Mouse (Mus musculus) stomach, embryonic 15.5 days (tissue): ENCODE measurements around the gene Frmd6. TPM values are rescaled to one million over a fixed set of nuclear protein-coding genes. Genes with fewer than 3 reads are reported as not detected.

ENCODE experiments used
- ATAC-seq: fragments of 200-750 bp; cut with Nextera tagmentation; 2 replicates; pipeline ENCODE4 v1.8.0; 2017; ENCODE audit warnings: low read depth, moderate number of reproducible peaks, moderate TSS enrichment; ENCODE audit not compliant: insufficient read depth, low FRiP score
- H3K27ac ChIP-seq: fragments of 300-500 bp; sonication (generic); 2 replicates; pipeline ENCODE4 v1.5.1; 2015; ENCODE audit warnings: mild to moderate bottlenecking, inconsistent platforms
- H3K27me3 ChIP-seq: fragments of 300-500 bp; sonication (generic); replicated peaks from 2 replicates; pipeline ENCODE4 v1.6.1; 2015; ENCODE audit warnings: inconsistent platforms
- H3K36me3 ChIP-seq: fragments of 300-500 bp; sonication (generic); 2 replicates; pipeline ENCODE4 v1.6.1; 2015; ENCODE audit warnings: inconsistent platforms
- H3K4me1 ChIP-seq: fragments of 300-500 bp; sonication (generic); 2 replicates; pipeline ENCODE4 v1.6.1; 2015; ENCODE audit warnings: inconsistent platforms
- H3K4me2 ChIP-seq: fragments of 300-500 bp; sonication (generic); 2 replicates; pipeline ENCODE4 v1.6.1; 2015; ENCODE audit warnings: mild to moderate bottlenecking, inconsistent platforms
- H3K4me3 ChIP-seq: fragments of 300-500 bp; sonication (generic); replicated peaks from 2 replicates; pipeline ENCODE4 v1.5.1; 2015; ENCODE audit warnings: inconsistent platforms
- H3K9ac ChIP-seq: fragments of 300-500 bp; sonication (generic); 2 replicates; pipeline ENCODE4 v1.6.1; 2015; ENCODE audit warnings: inconsistent platforms
- H3K9me3 ChIP-seq: fragments of 300-500 bp; sonication (generic); 2 replicates; pipeline ENCODE4 v1.6.1; 2016; ENCODE audit warnings: inconsistent platforms
- WGBS: fragments of 180-500 bp; shearing (Covaris S2); methylation state at CpG from one replicate; pipeline ENCODE4 v1.1.7; 2015; 5-methylcytosine and 5-hydroxymethylcytosine counted together
- polyA plus RNA-seq: library from polyadenylated mRNA; unstranded; fragments of >200 nt; fragmentation: Nextera tagmentation; extraction: Ambion mirVana; gene quantifications from 2 replicates; pipeline ENCODE4 v1.2.1, GENCODE M21; 2015

Frmd6 gene
- polyA plus RNA-seq, 1 experiment from 2014 or later: 25.0 TPM

- Histone ChIP-seq H3K27ac (no peak overlapping the region), H3K36me3 (no peaks in the 10 kb centered on the region), H3K4me2 (no peak overlapping the region), H3K9me3 (no peaks in the 10 kb centered on the region), H3K4me1 (peaks cover 5% of the 10 kb centered on the region; the same call in 1 of the 2 replicates), H3K9ac (no peak overlapping the region), H3K27me3 (no peaks in the 10 kb centered on the region), H3K4me3 (no peak overlapping the region)
- ATAC-seq: no peak
- WGBS: 87% methylated on average over 3 of the region's 3 CpGs
Measured at GRCm38 (mm10) chr12:70833050-70833449, 7.7 kb downstream of the Frmd6 start.

GRCm38 (mm10) chr12:70834043-70834442 is 8.7 kb downstream of the Frmd6 start:
- Histone ChIP-seq H3K9me3 (no peaks in the 10 kb centered on the region), H3K4me2 (no peak overlapping the region), H3K27ac (no peak overlapping the region), H3K4me3 (no peak overlapping the region), H3K9ac (no peak overlapping the region), H3K4me1 (peaks cover 5% of the 10 kb centered on the region; the same call in 1 of the 2 replicates), H3K36me3 (no peaks in the 10 kb centered on the region), H3K27me3 (no peaks in the 10 kb centered on the region)
- WGBS: 74% methylated on average over 4 of the region's 4 CpGs
- no peak for ATAC-seq

GRCm38 (mm10) chr12:70835004-70835403 is 9.7 kb downstream of the Frmd6 start:
- no peaks in the 10 kb centered on the region for H3K36me3 ChIP-seq
- no peaks in the 10 kb centered on the region for H3K27me3 ChIP-seq
- H3K9ac ChIP-seq: no peak overlapping the region
- ATAC-seq: no peak
- peaks cover 5% of the 10 kb centered on the region; the same call in 1 of the 2 replicates for H3K4me1 ChIP-seq
- no peak overlapping the region for H3K27ac ChIP-seq
- H3K9me3 ChIP-seq: no peaks in the 10 kb centered on the region
- no peak overlapping the region for H3K4me3 ChIP-seq
- WGBS: 73% methylated on average over 5 of the region's 5 CpGs
- no peak overlapping the region for H3K4me2 ChIP-seq

- no peaks in the 10 kb centered on the region; the same call in 1 of the 2 replicates for H3K4me1 ChIP-seq
- ATAC-seq: no peak
- H3K27me3 ChIP-seq: no peaks in the 10 kb centered on the region
- H3K9me3 ChIP-seq: no peaks in the 10 kb centered on the region
- no peak overlapping the region for H3K27ac ChIP-seq
- H3K36me3 ChIP-seq: no peaks in the 10 kb centered on the region
- no peak overlapping the region for H3K4me3 ChIP-seq
- no peak overlapping the region for H3K9ac ChIP-seq
- H3K4me2 ChIP-seq: no peak overlapping the region
- 72% methylated on average over 12 of the region's 12 CpGs for whole genome bisulfite sequencing
Measured at GRCm38 (mm10) chr12:70837792-70838321, 12.5 kb downstream of the Frmd6 start.

GRCm38 (mm10) chr12:70845371-70845770 is 20.1 kb downstream of the Frmd6 start:
- H3K9ac ChIP-seq: no peak overlapping the region
- ATAC-seq: no peak
- H3K9me3 ChIP-seq: no peaks in the 10 kb centered on the region

GRCm38 (mm10) chr12:70849024-70849423 is 23.7 kb downstream of the Frmd6 start:
- WGBS: 89% methylated on average over 9 of the region's 9 CpGs
- ATAC-seq: peak; percentile 58; the same call in 1 of the 2 replicates
- Histone ChIP-seq H3K27ac (no peak overlapping the region), H3K9me3 (no peaks in the 10 kb centered on the region), H3K4me1 (peaks cover 9% of the 10 kb centered on the region; the same call in 1 of the 2 replicates), H3K4me2 (no peak overlapping the region), H3K36me3 (no peaks in the 10 kb centered on the region), H3K4me3 (no peak overlapping the region), H3K27me3 (no peaks in the 10 kb centered on the region), H3K9ac (no peak overlapping the region)

More at GRCm38 (mm10) chr12:70845371-70845770, 20.1 kb downstream of the Frmd6 start:
- H3K4me1 ChIP-seq: peaks cover 9% of the 10 kb centered on the region; the same call in 1 of the 2 replicates
- no peak overlapping the region for H3K27ac ChIP-seq
- H3K4me2 ChIP-seq: no peak overlapping the region
- H3K27me3 ChIP-seq: no peaks in the 10 kb centered on the region
- no peak overlapping the region for H3K4me3 ChIP-seq
- WGBS: 67% methylated on average over 2 of the region's 2 CpGs
- no peaks in the 10 kb centered on the region for H3K36me3 ChIP-seq

GRCm38 (mm10) chr12:70849517-70850291 is 24.4 kb downstream of the Frmd6 start:
- Histone ChIP-seq H3K4me1 (peaks cover 9% of the 10 kb centered on the region; the same call in 1 of the 2 replicates), H3K4me3 (no peak overlapping the region), H3K36me3 (no peaks in the 10 kb centered on the region), H3K27me3 (no peaks in the 10 kb centered on the region), H3K27ac (no peak overlapping the region), H3K9ac (no peak overlapping the region), H3K4me2 (no peak overlapping the region), H3K9me3 (no peaks in the 10 kb centered on the region)
- no peak for ATAC-seq
- WGBS: 74% methylated on average over 11 of the region's 11 CpGs

- WGBS: 52% methylated on average over 7 of the region's 7 CpGs
- Histone ChIP-seq H3K4me2 (no peak overlapping the region), H3K9ac (no peak overlapping the region), H3K27ac (no peak overlapping the region), H3K36me3 (no peaks in the 10 kb centered on the region), H3K9me3 (no peaks in the 10 kb centered on the region), H3K4me3 (no peak overlapping the region), H3K27me3 (no peaks in the 10 kb centered on the region), H3K4me1 (0 out of 2 replicates have a peak, but pooled peaks cover 9% of the 10 kb centered on the region)
- no peak for ATAC-seq
Measured at GRCm38 (mm10) chr12:70851342-70851960, 26.1 kb downstream of the Frmd6 start.

GRCm38 (mm10) chr12:70853026-70853425 is 27.7 kb downstream of the Frmd6 start:
- WGBS: 66% methylated on average over 6 of the region's 6 CpGs
- no peak overlapping the region for H3K9ac ChIP-seq

GRCm38 (mm10) chr12:70855678-70856077 is 30.4 kb downstream of the Frmd6 start:
- Histone ChIP-seq H3K27me3 (no peaks in the 10 kb centered on the region), H3K4me1 (no peaks in the 10 kb centered on the region), H3K4me2 (no peak overlapping the region), H3K9me3 (no peaks in the 10 kb centered on the region), H3K27ac (no peak overlapping the region), H3K4me3 (no peak overlapping the region), H3K36me3 (no peaks in the 10 kb centered on the region), H3K9ac (no peak overlapping the region)
- ATAC-seq: no peak
- WGBS: 70% methylated on average over 6 of the region's 6 CpGs

More at GRCm38 (mm10) chr12:70853026-70853425, 27.7 kb downstream of the Frmd6 start:
- Histone ChIP-seq H3K27ac (no peak overlapping the region), H3K27me3 (no peaks in the 10 kb centered on the region), H3K4me2 (no peak overlapping the region), H3K36me3 (no peaks in the 10 kb centered on the region), H3K9me3 (no peaks in the 10 kb centered on the region), H3K4me1 (0 out of 2 replicates have a peak, but pooled peaks cover 9% of the 10 kb centered on the region), H3K4me3 (no peak overlapping the region)
- no peak for ATAC-seq

GRCm38 (mm10) chr12:70856776-70857175 is 31.5 kb downstream of the Frmd6 start:
- Histone ChIP-seq H3K4me2 (no peak overlapping the region), H3K4me3 (no peak overlapping the region), H3K9ac (no peak overlapping the region), H3K27me3 (no peaks in the 10 kb centered on the region), H3K9me3 (no peaks in the 10 kb centered on the region), H3K27ac (no peak overlapping the region), H3K36me3 (no peaks in the 10 kb centered on the region), H3K4me1 (no peaks in the 10 kb centered on the region)
- ATAC-seq: no peak
- WGBS: 88% methylated on average over 4 of the region's 4 CpGs

GRCm38 (mm10) chr12:70863281-70863680 is 38.0 kb downstream of the Frmd6 start:
- no peaks in the 10 kb centered on the region for H3K9me3 ChIP-seq
- 64% methylated on average over 7 of the region's 7 CpGs for WGBS
- no peaks in the 10 kb centered on the region for H3K36me3 ChIP-seq
- no peaks in the 10 kb centered on the region; the same call in 1 of the 2 replicates for H3K4me1 ChIP-seq
- ATAC-seq: no peak
- H3K4me2 ChIP-seq: no peak overlapping the region
- H3K27ac ChIP-seq: no peak overlapping the region
- H3K9ac ChIP-seq: no peak overlapping the region
- H3K27me3 ChIP-seq: no peaks in the 10 kb centered on the region
- no peak overlapping the region for H3K4me3 ChIP-seq
